Mouse (Mus musculus): ENCODE measurements at regions not wholly inside any gene's neighbourhood (a gene's known extent, or its start where the extent isn't known, plus 50 kb on each side); places are given as distances from the start of the nearest gene placed in this dataset.
A peak's percentile ranks its signal among the peaks of the same experiment; 100 is the strongest.

GRCm38 (mm10) chr12:73447172-73447571, 99.0 kb downstream of the Tmem30b start:
- H3K4me3 ChIP-seq (replicated peaks): no peak overlapping the region
- ATAC-seq (ENCODE audit: insufficient read depth): no peak
- no peak overlapping the region for H3K27ac ChIP-seq (replicated peaks)
- no peak overlapping the region for H3K9ac ChIP-seq
- no peaks in the 10 kb centered on the region for H3K9me3 ChIP-seq (replicated peaks)
- 70% methylated on average over 6 of the region's 6 CpGs for WGBS (ENCODE audit: insufficient replicate concordance)
- H3K4me2 ChIP-seq: no peak overlapping the region
- 0 out of 2 replicates have a peak, but pooled peaks cover under 1% of the 10 kb centered on the region for H3K27me3 ChIP-seq
- no peaks in the 10 kb centered on the region; the same call in 1 of the 2 replicates for H3K4me1 ChIP-seq (replicated peaks)
- no peaks in the 10 kb centered on the region for H3K36me3 ChIP-seq (replicated peaks)

DNA sequence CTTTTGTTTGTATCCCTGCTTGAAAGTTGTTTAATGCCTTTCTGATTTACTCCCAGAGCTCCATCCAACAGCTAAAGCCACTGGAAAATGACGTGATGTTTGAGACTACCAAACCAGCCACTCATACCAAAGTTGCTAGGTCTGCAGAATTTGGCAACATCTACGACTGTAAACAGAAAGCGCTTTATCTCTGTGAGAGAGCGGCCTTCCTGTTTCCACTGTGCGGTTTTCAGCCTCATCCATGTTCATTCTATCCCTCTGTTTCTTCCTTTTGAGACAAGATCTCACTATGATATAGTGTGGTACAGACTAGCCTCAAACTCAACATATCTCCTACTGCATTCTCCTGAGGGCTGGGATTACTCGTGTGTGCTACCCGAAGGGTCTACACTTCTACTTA, 100.0 kb downstream of the Tmem30b start:
- Histone ChIP-seq H3K27ac (replicated peaks) (no peak overlapping the region), H3K9ac (no peak overlapping the region), H3K4me3 (replicated peaks) (no peak overlapping the region), H3K27me3 (no peaks in the 10 kb centered on the region), H3K36me3 (replicated peaks) (no peaks in the 10 kb centered on the region), H3K9me3 (replicated peaks) (no peaks in the 10 kb centered on the region), H3K4me2 (no peak overlapping the region), H3K4me1 (replicated peaks) (no peaks in the 10 kb centered on the region; the same call in 1 of the 2 replicates)
- WGBS (ENCODE audit: insufficient replicate concordance): 14% methylated on average over 7 of the region's 7 CpGs
- no peak for ATAC-seq (ENCODE audit: insufficient read depth)

GRCm38 (mm10) chr12:73445562-73445961, 100.6 kb downstream of the Tmem30b start:
- Histone ChIP-seq H3K4me1 (replicated peaks) (no peaks in the 10 kb centered on the region; the same call in 1 of the 2 replicates), H3K9me3 (replicated peaks) (no peaks in the 10 kb centered on the region), H3K27me3 (no peaks in the 10 kb centered on the region), H3K4me2 (peak overlapping the region; percentile 16; the same call in 1 of the 2 replicates), H3K36me3 (replicated peaks) (no peaks in the 10 kb centered on the region), H3K4me3 (replicated peaks) (no peak overlapping the region), H3K9ac (no peak overlapping the region), H3K27ac (replicated peaks) (no peak overlapping the region)
- no peak for ATAC-seq (ENCODE audit: insufficient read depth)
- WGBS (ENCODE audit: insufficient replicate concordance): 61% methylated on average over 10 of the region's 10 CpGs

GRCm38 (mm10) chr12:73445128-73445527, 101.1 kb downstream of the Tmem30b start:
- Histone ChIP-seq H3K27ac (replicated peaks) (no peak overlapping the region), H3K9ac (no peak overlapping the region), H3K9me3 (replicated peaks) (no peaks in the 10 kb centered on the region), H3K36me3 (replicated peaks) (no peaks in the 10 kb centered on the region), H3K27me3 (no peaks in the 10 kb centered on the region), H3K4me3 (replicated peaks) (no peak overlapping the region), H3K4me2 (peak overlapping the region; percentile 16; the same call in 1 of the 2 replicates), H3K4me1 (replicated peaks) (no peaks in the 10 kb centered on the region; the same call in 1 of the 2 replicates)
- no peak for ATAC-seq (ENCODE audit: insufficient read depth)
- 26% methylated on average over 10 of the region's 10 CpGs for WGBS (ENCODE audit: insufficient replicate concordance)

- no peak for ATAC-seq (ENCODE audit: insufficient read depth)
- no peaks in the 10 kb centered on the region for H3K27me3 ChIP-seq
- no peaks in the 10 kb centered on the region for H3K4me1 ChIP-seq (replicated peaks)
- no peaks in the 10 kb centered on the region for H3K36me3 ChIP-seq (replicated peaks)
- H3K9me3 ChIP-seq (replicated peaks): no peaks in the 10 kb centered on the region
- H3K27ac ChIP-seq (replicated peaks): no peak overlapping the region
- 78% methylated on average over 1 of the region's 1 CpGs for WGBS (ENCODE audit: insufficient replicate concordance)
- H3K4me2 ChIP-seq: no peak overlapping the region
- no peak overlapping the region for H3K9ac ChIP-seq
- no peak overlapping the region for H3K4me3 ChIP-seq (replicated peaks)
Measured at GRCm38 (mm10) chr12:73441326-73441725, 104.9 kb downstream of the Tmem30b start.

DNA sequence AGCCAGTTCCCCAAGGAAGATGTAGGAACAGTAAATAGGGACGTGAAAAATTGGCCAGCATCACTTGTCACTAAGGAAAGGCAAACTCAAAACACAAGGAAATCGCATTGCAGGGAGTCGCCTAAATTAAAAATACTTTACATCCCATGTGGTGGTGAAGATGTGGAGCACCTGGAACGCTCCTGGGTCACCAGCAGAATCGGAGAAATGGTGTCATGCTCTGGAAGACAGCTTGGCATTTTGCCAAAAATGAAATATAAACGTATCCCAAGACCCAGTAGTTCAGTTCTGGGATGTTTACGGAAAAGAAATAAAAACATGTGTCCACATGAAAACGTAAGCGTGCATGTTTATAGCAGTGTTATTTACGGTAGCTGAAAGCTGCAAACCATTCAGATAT, 111.5 kb downstream of the Tmem30b start:
- no peaks in the 10 kb centered on the region for H3K27me3 ChIP-seq
- H3K4me1 ChIP-seq (replicated peaks): no peaks in the 10 kb centered on the region
- H3K9ac ChIP-seq: no peak overlapping the region
- H3K4me2 ChIP-seq: no peak overlapping the region
- WGBS (ENCODE audit: insufficient replicate concordance): 69% methylated on average over 10 of the region's 10 CpGs
- H3K4me3 ChIP-seq (replicated peaks): no peak overlapping the region
- no peak for ATAC-seq (ENCODE audit: insufficient read depth)
- H3K9me3 ChIP-seq (replicated peaks): no peaks in the 10 kb centered on the region
- no peak overlapping the region for H3K27ac ChIP-seq (replicated peaks)
- no peaks in the 10 kb centered on the region for H3K36me3 ChIP-seq (replicated peaks)

- H3K9ac ChIP-seq: no peak overlapping the region
- H3K4me1 ChIP-seq (replicated peaks): no peaks in the 10 kb centered on the region
- WGBS (ENCODE audit: insufficient replicate concordance): 25% methylated on average over 5 of the region's 5 CpGs
- H3K27me3 ChIP-seq: no peaks in the 10 kb centered on the region
- no peaks in the 10 kb centered on the region for H3K9me3 ChIP-seq (replicated peaks)
- H3K4me3 ChIP-seq (replicated peaks): no peak overlapping the region
- no peak for ATAC-seq (ENCODE audit: insufficient read depth)
- no peak overlapping the region for H3K27ac ChIP-seq (replicated peaks)
- H3K4me2 ChIP-seq: no peak overlapping the region
- no peaks in the 10 kb centered on the region for H3K36me3 ChIP-seq (replicated peaks)
Measured at GRCm38 (mm10) chr12:73432546-73432945, 113.6 kb downstream of the Tmem30b start.

- no peak for ATAC-seq (ENCODE audit: insufficient read depth)
- 67% methylated on average over 12 of the region's 12 CpGs for WGBS (ENCODE audit: insufficient replicate concordance)
- Histone ChIP-seq H3K4me2 (no peak overlapping the region), H3K9me3 (replicated peaks) (no peaks in the 10 kb centered on the region), H3K4me1 (replicated peaks) (no peaks in the 10 kb centered on the region), H3K27me3 (no peaks in the 10 kb centered on the region), H3K36me3 (replicated peaks) (no peaks in the 10 kb centered on the region), H3K4me3 (replicated peaks) (no peak overlapping the region), H3K9ac (no peak overlapping the region), H3K27ac (replicated peaks) (no peak overlapping the region)
Measured at GRCm38 (mm10) chr12:73428171-73428570, 118.0 kb downstream of the Tmem30b start.

DNA sequence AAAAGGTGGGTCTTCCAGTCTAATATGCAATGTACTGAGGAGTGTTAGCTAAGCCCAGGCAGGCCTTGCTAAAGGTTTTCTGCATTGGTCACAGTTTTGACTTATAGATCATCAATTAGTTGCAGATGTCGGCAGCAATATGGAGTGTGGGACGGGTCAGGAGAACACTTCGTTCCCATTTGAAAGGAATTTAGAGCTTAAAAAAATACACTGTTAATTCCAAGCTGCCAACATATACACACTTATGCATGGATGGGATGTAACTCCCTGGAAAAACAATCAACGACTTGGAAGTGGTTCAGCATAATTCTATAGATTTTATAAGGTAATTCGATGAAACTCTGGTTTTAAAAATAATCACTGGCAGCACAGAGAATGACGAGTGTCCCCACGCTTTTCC, 121.4 kb downstream of the Tmem30b start:
- Histone ChIP-seq H3K36me3 (replicated peaks) (no peaks in the 10 kb centered on the region), H3K4me2 (no peak overlapping the region), H3K9ac (no peak overlapping the region), H3K4me3 (replicated peaks) (no peak overlapping the region), H3K27me3 (no peaks in the 10 kb centered on the region), H3K9me3 (replicated peaks) (no peaks in the 10 kb centered on the region), H3K27ac (replicated peaks) (no peak overlapping the region), H3K4me1 (replicated peaks) (no peaks in the 10 kb centered on the region)
- ATAC-seq (ENCODE audit: insufficient read depth): no peak
- 78% methylated on average over 7 of the region's 7 CpGs for WGBS (ENCODE audit: insufficient replicate concordance)

DNA sequence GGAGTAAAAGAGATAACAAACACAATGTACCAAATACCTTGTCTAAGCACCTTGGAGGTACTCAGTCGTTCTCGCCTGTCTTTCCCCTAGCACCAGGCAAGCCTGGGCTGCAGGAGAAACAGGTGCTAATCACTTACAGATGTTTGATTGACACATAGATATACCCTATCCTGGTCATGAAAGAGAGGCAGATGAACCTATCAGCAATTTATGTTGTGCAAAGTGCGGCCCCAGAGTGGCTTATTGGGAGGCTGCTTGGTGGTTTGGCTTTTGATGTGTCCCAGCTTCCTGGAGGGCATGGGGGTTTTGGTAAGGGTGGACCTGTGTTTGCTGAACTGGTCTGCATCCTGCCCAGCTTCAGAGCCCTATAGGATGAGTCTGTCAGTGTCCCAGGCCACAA, 129.1 kb downstream of the Tmem30b start:
- no peaks in the 10 kb centered on the region for H3K36me3 ChIP-seq (replicated peaks)
- no peak overlapping the region for H3K4me2 ChIP-seq
- WGBS (ENCODE audit: insufficient replicate concordance): 53% methylated on average over 3 of the region's 3 CpGs
- no peak overlapping the region for H3K4me3 ChIP-seq (replicated peaks)
- no peak for ATAC-seq (ENCODE audit: insufficient read depth)
- H3K4me1 ChIP-seq (replicated peaks): no peaks in the 10 kb centered on the region
- no peak overlapping the region for H3K9ac ChIP-seq
- H3K27ac ChIP-seq (replicated peaks): no peak overlapping the region
- no peaks in the 10 kb centered on the region for H3K27me3 ChIP-seq
- H3K9me3 ChIP-seq (replicated peaks): no peaks in the 10 kb centered on the region

- no peak for ATAC-seq (ENCODE audit: insufficient read depth)
Measured at GRCm38 (mm10) chr12:73416367-73416897, 129.8 kb downstream of the Tmem30b start.

DNA sequence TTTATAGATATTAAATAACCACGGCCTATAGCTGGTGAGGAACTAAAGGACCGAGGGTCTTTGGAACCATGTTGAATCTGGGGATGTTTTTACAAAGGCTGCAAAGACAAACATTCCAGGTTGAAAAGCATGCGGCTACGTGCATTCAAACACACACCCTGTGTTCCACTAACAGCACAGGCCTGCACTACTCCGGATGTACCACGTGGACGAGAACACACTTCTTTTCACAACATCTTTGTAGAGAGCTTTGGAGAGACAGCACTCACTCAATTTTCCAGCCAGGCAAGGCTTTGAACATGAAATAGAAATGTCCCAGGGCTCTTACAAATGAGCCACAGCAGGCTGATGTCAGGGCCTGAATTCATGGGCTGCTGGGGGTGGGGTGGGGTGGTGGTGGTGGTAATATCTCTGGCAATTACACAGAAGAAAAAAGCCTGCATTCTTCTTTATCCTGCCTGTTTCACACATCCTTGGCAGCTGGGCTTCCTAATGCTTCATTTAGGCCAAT, 129.3 kb downstream of the Slc38a6 start:
- H3K9me3 ChIP-seq (replicated peaks): no peaks in the 10 kb centered on the region
- H3K27ac ChIP-seq (replicated peaks): no peak overlapping the region
- H3K36me3 ChIP-seq (replicated peaks): no peaks in the 10 kb centered on the region
- ATAC-seq (ENCODE audit: insufficient read depth): no peak
- WGBS (ENCODE audit: insufficient replicate concordance): 61% methylated on average over 7 of the region's 7 CpGs
- H3K27me3 ChIP-seq: no peaks in the 10 kb centered on the region
- H3K4me1 ChIP-seq (replicated peaks): no peaks in the 10 kb centered on the region
- no peak overlapping the region for H3K4me3 ChIP-seq (replicated peaks)
- no peak overlapping the region for H3K9ac ChIP-seq
- no peak overlapping the region for H3K4me2 ChIP-seq

More at GRCm38 (mm10) chr12:73416367-73416897, 129.8 kb downstream of the Tmem30b start:
- no peaks in the 10 kb centered on the region for H3K36me3 ChIP-seq (replicated peaks)
- no peaks in the 10 kb centered on the region for H3K9me3 ChIP-seq (replicated peaks)
- no peak overlapping the region for H3K4me2 ChIP-seq
- H3K4me3 ChIP-seq (replicated peaks): no peak overlapping the region
- no peaks in the 10 kb centered on the region for H3K4me1 ChIP-seq (replicated peaks)
- H3K27ac ChIP-seq (replicated peaks): no peak overlapping the region
- H3K27me3 ChIP-seq: no peaks in the 10 kb centered on the region
- 62% methylated on average over 16 of the region's 16 CpGs for WGBS (ENCODE audit: insufficient replicate concordance)
- H3K9ac ChIP-seq: no peak overlapping the region
